Mouse (Mus musculus) right cerebral cortex, adult 2 months (tissue): ENCODE data around the gene Upk3bl.
A peak's percentile ranks its signal among the peaks of the same experiment; 100 is the strongest.

Experiments
- DNase-seq, 2 experiments: peaks; one replicate each; pipeline ENCODE4 v3.0.0; 2021 to 2022; ENCODE audit warnings: low spot score in 2 of 2

The Upk3bl gene

GRCm38 (mm10) chr5:136054301-136055077 lies at the start of gene Upk3bl:
Gene Upk3bl (plus strand): TSS chr5:136054492.
- no peak for DNase-seq

- DNase-seq: no peak
These were observed 49.8 kb upstream of the Upk3bl start for GRCm38 (mm10) chr5:136004537-136004936.

GRCm38 (mm10) chr5:136007745-136008144 lies 46.5 kb upstream of the Upk3bl start:
- no peak for DNase-seq

- no peak for DNase-seq
These were observed 39.4 kb upstream of the Upk3bl start for GRCm38 (mm10) chr5:136014877-136015276.

- DNase-seq: no peak
These were observed 38.7 kb upstream of the Upk3bl start for GRCm38 (mm10) chr5:136015586-136015985.

GRCm38 (mm10) chr5:136016014-136016876 lies 38.0 kb upstream of the Upk3bl start:
- no peak for DNase-seq

- DNase-seq: no peak
These were observed 37.0 kb upstream of the Upk3bl start for GRCm38 (mm10) chr5:136017262-136017661.

GRCm38 (mm10) chr5:136018726-136019125 lies 35.6 kb upstream of the Upk3bl start:
- DNase-seq: no peak

GRCm38 (mm10) chr5:136019907-136020306 lies 34.4 kb upstream of the Upk3bl start:
- DNase-seq: no peak

GRCm38 (mm10) chr5:136025712-136026111 lies 28.6 kb upstream of the Upk3bl start:
- no peak for DNase-seq

- peak in 1 of 2 experiments; percentile 11 for DNase-seq
These were observed 27.4 kb upstream of the Upk3bl start for GRCm38 (mm10) chr5:136026859-136027258.

GRCm38 (mm10) chr5:136027612-136028311 lies 26.5 kb upstream of the Upk3bl start:
- no peak for DNase-seq

GRCm38 (mm10) chr5:136034868-136035267 lies 19.4 kb upstream of the Upk3bl start:
- DNase-seq: no peak

GRCm38 (mm10) chr5:136035285-136035684 lies 19.0 kb upstream of the Upk3bl start:
- no peak for DNase-seq

GRCm38 (mm10) chr5:136036667-136037066 lies 17.6 kb upstream of the Upk3bl start:
- DNase-seq: no peak

GRCm38 (mm10) chr5:136038258-136039214 lies 15.8 kb upstream of the Upk3bl start, which contains the start of gene Upk3b:
Gene Upk3b (plus strand): TSS chr5:136038496.
- no peak for DNase-seq

- no peak for DNase-seq
These were observed 14.1 kb upstream of the Upk3bl start for GRCm38 (mm10) chr5:136040210-136040609.

GRCm38 (mm10) chr5:136041260-136041659 lies 13.0 kb upstream of the Upk3bl start:
- no peak for DNase-seq

GRCm38 (mm10) chr5:136041666-136042065 lies 12.6 kb upstream of the Upk3bl start:
- no peak for DNase-seq

- no peak for DNase-seq
These were observed 9.4 kb upstream of the Upk3bl start for GRCm38 (mm10) chr5:136044865-136045264.

- no peak for DNase-seq
These were observed 8.9 kb upstream of the Upk3bl start for GRCm38 (mm10) chr5:136045408-136045807.
